Mouse (Mus musculus): ENCODE results near the gene Pafah2. TPM values are rescaled to one million over a fixed set of nuclear protein-coding genes. Genes with fewer than 3 reads are reported as not detected.
A peak's percentile ranks its signal among the peaks of the same experiment; 100 is the strongest.

Pafah2 gene
- polyA plus RNA-seq, 1 experiment from 2014 or later: 11.4 TPM

- Histone ChIP-seq H3K27ac (ENCODE audit: low read depth, low read length) (no peak overlapping the region), H3K9me3 (ENCODE audit: control insufficient read depth, low read length) (no peaks in the 10 kb centered on the region), H3K9ac (ENCODE audit: low read length) (no peak overlapping the region), H3K27me3 (ENCODE audit: control insufficient read depth, insufficient read depth, low read length) (no peaks in the 10 kb centered on the region), H3K4me1 (ENCODE audit: control insufficient read depth, insufficient read depth, low read length) (no peaks in the 10 kb centered on the region), H3K4me3 (ENCODE audit: low read depth, low read length) (no peak overlapping the region), H3K36me3 (ENCODE audit: control insufficient read depth, insufficient read depth, low read length) (no peaks in the 10 kb centered on the region), H3K4me2 (ENCODE audit: low read depth) (no peak overlapping the region)
- DNase-seq (ENCODE audit: low spot score) (no peak), ATAC-seq (ENCODE audit: insufficient read depth, low FRiP score, low TSS enrichment) (no peak)
- WGBS: 61% methylated on average over 11 of the region's 11 CpGs
Measured at GRCm38 (mm10) chr4:134421971-134422370, 25.9 kb downstream of the Pafah2 start.

- Histone ChIP-seq H3K36me3 (ENCODE audit: control insufficient read depth, insufficient read depth, low read length) (no peaks in the 10 kb centered on the region), H3K9ac (ENCODE audit: low read length) (no peak overlapping the region)
- WGBS: 86% methylated on average over 7 of the region's 7 CpGs
Measured at GRCm38 (mm10) chr4:134423949-134424348, 27.8 kb downstream of the Pafah2 start.

GRCm38 (mm10) chr4:134425088-134425487, 29.0 kb downstream of the Pafah2 start:
- Histone ChIP-seq H3K4me2 (ENCODE audit: low read depth) (no peak overlapping the region), H3K27me3 (ENCODE audit: control insufficient read depth, insufficient read depth, low read length) (no peaks in the 10 kb centered on the region), H3K4me3 (ENCODE audit: low read depth, low read length) (no peak overlapping the region), H3K9me3 (ENCODE audit: control insufficient read depth, low read length) (no peaks in the 10 kb centered on the region), H3K36me3 (ENCODE audit: control insufficient read depth, insufficient read depth, low read length) (no peaks in the 10 kb centered on the region), H3K4me1 (ENCODE audit: control insufficient read depth, insufficient read depth, low read length) (no peaks in the 10 kb centered on the region), H3K27ac (ENCODE audit: low read depth, low read length) (no peak overlapping the region), H3K9ac (ENCODE audit: low read length) (no peak overlapping the region)
- WGBS: 75% methylated on average over 7 of the region's 7 CpGs
- ATAC-seq (ENCODE audit: insufficient read depth, low FRiP score, low TSS enrichment) (no peak), DNase-seq (ENCODE audit: low spot score) (no peak)

More at GRCm38 (mm10) chr4:134423949-134424348, 27.8 kb downstream of the Pafah2 start:
- no peak overlapping the region for H3K27ac ChIP-seq (ENCODE audit: low read depth, low read length)
- H3K4me3 ChIP-seq (ENCODE audit: low read depth, low read length): no peak overlapping the region
- H3K9me3 ChIP-seq (ENCODE audit: control insufficient read depth, low read length): no peaks in the 10 kb centered on the region
- DNase-seq (ENCODE audit: low spot score): no peak
- H3K4me1 ChIP-seq (ENCODE audit: control insufficient read depth, insufficient read depth, low read length): no peaks in the 10 kb centered on the region
- no peaks in the 10 kb centered on the region for H3K27me3 ChIP-seq (ENCODE audit: control insufficient read depth, insufficient read depth, low read length)
- ATAC-seq (ENCODE audit: insufficient read depth, low FRiP score, low TSS enrichment): no peak
- no peak overlapping the region for H3K4me2 ChIP-seq (ENCODE audit: low read depth)

DNA sequence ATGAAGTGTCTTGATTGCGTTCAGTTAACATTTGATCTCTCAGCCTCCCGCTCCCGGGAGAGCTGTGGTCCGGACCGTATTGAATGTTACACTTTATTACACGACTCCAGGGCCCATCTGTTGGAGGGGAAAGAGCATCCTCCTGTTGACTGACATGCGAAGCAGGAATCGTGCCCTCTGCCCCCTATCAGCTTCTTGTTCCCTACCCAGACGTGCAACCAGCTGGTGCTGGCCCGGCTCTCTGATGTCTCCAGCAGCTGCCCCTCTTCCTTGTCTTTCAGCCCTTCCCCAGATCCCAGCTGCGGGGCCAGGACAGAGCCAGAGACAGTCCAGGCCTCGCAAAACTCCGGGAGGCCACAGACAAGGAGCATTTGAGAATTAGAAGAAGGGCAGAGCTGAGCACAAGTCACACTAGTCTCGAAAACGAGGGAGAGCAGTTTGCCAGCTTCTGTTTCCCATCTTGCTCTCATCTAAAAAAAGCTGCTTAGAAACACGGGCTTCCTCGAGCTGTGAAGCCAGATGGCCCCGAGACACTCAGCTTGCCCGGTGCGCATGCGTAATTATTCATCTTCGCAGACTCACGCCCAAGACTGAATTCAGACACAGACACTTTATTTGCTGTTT, 34.4 kb downstream of the Pafah2 start:
- H3K9ac ChIP-seq (ENCODE audit: low read length): no peak overlapping the region
- H3K9me3 ChIP-seq (ENCODE audit: control insufficient read depth, low read length): no peaks in the 10 kb centered on the region
- H3K27me3 ChIP-seq (ENCODE audit: control insufficient read depth, insufficient read depth, low read length): no peaks in the 10 kb centered on the region
- DNase-seq (ENCODE audit: low spot score): peak; percentile 73
- peaks cover 7% of the 10 kb centered on the region; the same call in 1 of the 2 replicates for H3K4me1 ChIP-seq (ENCODE audit: control insufficient read depth, insufficient read depth, low read length)
- WGBS: 28% methylated on average over 23 of the region's 23 CpGs
- H3K36me3 ChIP-seq (ENCODE audit: control insufficient read depth, insufficient read depth, low read length): no peaks in the 10 kb centered on the region
- H3K4me2 ChIP-seq (ENCODE audit: low read depth): peak overlapping the region; percentile 15; the same call in 1 of the 2 replicates
- peak overlapping the region; percentile 73 for H3K27ac ChIP-seq (ENCODE audit: low read depth, low read length)
- peak; percentile 63; the same call in 1 of the 2 replicates for ATAC-seq (ENCODE audit: insufficient read depth, low FRiP score, low TSS enrichment)
- H3K4me3 ChIP-seq (ENCODE audit: low read depth, low read length): no peak overlapping the region

DNA sequence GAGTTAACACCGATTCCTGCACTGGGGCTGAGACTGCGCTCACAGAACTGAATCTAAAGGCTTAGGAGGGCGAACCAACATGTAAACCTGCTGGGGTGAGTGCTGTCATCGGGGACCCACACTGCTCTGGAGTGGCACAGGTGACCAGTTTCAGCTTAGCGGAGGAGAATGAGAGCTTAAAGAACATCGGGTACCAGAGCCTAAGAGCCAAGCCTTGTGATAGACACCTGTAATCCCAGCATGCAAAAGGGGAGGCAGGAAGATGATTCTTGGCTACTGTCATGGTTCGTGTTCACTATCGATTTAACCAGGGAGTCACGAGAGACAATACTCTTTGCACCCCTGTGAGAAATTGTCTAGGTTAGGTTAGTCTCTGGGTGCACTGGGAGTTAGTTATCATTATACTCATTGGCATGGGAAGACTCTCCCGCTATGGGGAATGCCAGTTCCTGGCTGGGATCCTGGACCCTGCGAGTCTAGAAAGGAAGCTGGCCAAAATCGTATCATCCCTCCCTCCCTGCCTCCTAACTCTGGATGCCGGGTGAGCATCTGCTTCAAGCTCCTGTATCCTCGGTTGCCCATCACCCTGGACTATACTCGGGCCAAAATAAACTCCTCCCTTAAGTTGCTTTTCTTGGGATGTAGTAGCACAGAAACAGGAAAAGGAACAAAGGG, 36.7 kb downstream of the Pafah2 start:
- Histone ChIP-seq H3K27me3 (ENCODE audit: control insufficient read depth, insufficient read depth, low read length) (no peaks in the 10 kb centered on the region), H3K9ac (ENCODE audit: low read length) (no peak overlapping the region), H3K4me3 (ENCODE audit: low read depth, low read length) (no peak overlapping the region), H3K4me1 (ENCODE audit: control insufficient read depth, insufficient read depth, low read length) (peaks cover 7% of the 10 kb centered on the region; the same call in 1 of the 2 replicates), H3K27ac (ENCODE audit: low read depth, low read length) (no peak overlapping the region), H3K4me2 (ENCODE audit: low read depth) (no peak overlapping the region), H3K36me3 (ENCODE audit: control insufficient read depth, insufficient read depth, low read length) (no peaks in the 10 kb centered on the region), H3K9me3 (ENCODE audit: control insufficient read depth, low read length) (no peaks in the 10 kb centered on the region)
- DNase-seq (ENCODE audit: low spot score): no peak
- WGBS: 89% methylated on average over 15 of the region's 15 CpGs
- ATAC-seq (ENCODE audit: insufficient read depth, low FRiP score, low TSS enrichment): no peak

DNA sequence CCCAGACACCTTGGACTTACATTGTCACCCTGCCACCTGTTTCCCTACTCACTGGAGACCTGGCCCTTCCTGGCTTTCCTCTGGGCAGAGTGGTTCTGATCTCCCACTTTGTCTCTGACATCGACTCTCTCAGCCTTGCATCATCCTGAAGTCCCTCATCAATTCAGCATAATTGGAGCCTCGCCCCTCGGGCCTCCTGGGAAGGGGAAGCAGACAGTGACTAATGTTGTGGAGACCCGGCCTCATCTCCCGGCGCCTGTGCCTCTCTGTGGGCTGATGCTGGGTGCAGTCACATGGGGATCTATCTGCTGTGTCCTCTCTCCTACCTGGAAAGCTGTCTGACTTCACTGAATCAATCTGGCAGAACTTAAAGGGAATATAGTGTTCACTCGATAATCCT, 40.1 kb downstream of the Pafah2 start:
- ATAC-seq (ENCODE audit: insufficient read depth, low FRiP score, low TSS enrichment) (no peak), DNase-seq (ENCODE audit: low spot score) (peak; percentile 67)
- no peaks in the 10 kb centered on the region for H3K27me3 ChIP-seq (ENCODE audit: control insufficient read depth, insufficient read depth, low read length)
- no peaks in the 10 kb centered on the region for H3K9me3 ChIP-seq (ENCODE audit: control insufficient read depth, low read length)
- no peak overlapping the region for H3K27ac ChIP-seq (ENCODE audit: low read depth, low read length)
- no peaks in the 10 kb centered on the region for H3K36me3 ChIP-seq (ENCODE audit: control insufficient read depth, insufficient read depth, low read length)
- H3K9ac ChIP-seq (ENCODE audit: low read length): no peak overlapping the region
- H3K4me2 ChIP-seq (ENCODE audit: low read depth): no peak overlapping the region
- H3K4me3 ChIP-seq (ENCODE audit: low read depth, low read length): no peak overlapping the region
- WGBS: 26% methylated on average over 7 of the region's 7 CpGs
- peaks cover 3% of the 10 kb centered on the region; the same call in 1 of the 2 replicates for H3K4me1 ChIP-seq (ENCODE audit: control insufficient read depth, insufficient read depth, low read length)

DNA sequence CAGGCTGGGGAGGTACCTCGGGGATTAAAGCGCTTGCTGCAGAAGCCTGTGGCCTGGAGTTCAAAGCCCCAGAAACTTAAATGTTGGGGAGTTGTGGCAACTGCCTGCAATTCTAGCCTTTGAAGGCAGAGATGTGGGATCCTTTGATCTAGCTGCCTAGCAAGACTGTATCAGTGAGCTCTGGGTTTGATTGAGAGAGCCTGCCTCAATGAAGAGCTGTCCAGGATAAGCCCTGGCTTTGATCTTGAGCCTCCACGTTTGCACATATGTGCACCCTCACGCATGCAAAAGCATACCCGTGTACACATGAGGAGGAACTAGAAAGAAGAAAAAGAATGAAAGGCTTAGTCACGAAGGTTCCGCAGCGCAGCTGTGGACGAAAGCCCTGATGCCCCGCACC, 40.5 kb downstream of the Pafah2 start:
- 65% methylated on average over 10 of the region's 10 CpGs for WGBS
- no peaks in the 10 kb centered on the region for H3K27me3 ChIP-seq (ENCODE audit: control insufficient read depth, insufficient read depth, low read length)
- DNase-seq (ENCODE audit: low spot score): peak; percentile 24

GRCm38 (mm10) chr4:134439119-134439518, 43.0 kb downstream of the Pafah2 start:
- no peak for ATAC-seq (ENCODE audit: insufficient read depth, low FRiP score, low TSS enrichment)
- no peaks in the 10 kb centered on the region for H3K9me3 ChIP-seq (ENCODE audit: control insufficient read depth, low read length)
- no peaks in the 10 kb centered on the region for H3K36me3 ChIP-seq (ENCODE audit: control insufficient read depth, insufficient read depth, low read length)
- no peaks in the 10 kb centered on the region for H3K27me3 ChIP-seq (ENCODE audit: control insufficient read depth, insufficient read depth, low read length)
- H3K9ac ChIP-seq (ENCODE audit: low read length): no peak overlapping the region
- H3K27ac ChIP-seq (ENCODE audit: low read depth, low read length): no peak overlapping the region
- no peaks in the 10 kb centered on the region for H3K4me1 ChIP-seq (ENCODE audit: control insufficient read depth, insufficient read depth, low read length)
- DNase-seq (ENCODE audit: low spot score): no peak
- H3K4me2 ChIP-seq (ENCODE audit: low read depth): no peak overlapping the region
- WGBS: 73% methylated on average over 3 of the region's 3 CpGs
- no peak overlapping the region for H3K4me3 ChIP-seq (ENCODE audit: low read depth, low read length)

More for the DNA sequence above, 40.5 kb downstream of the Pafah2 start:
- ATAC-seq (ENCODE audit: insufficient read depth, low FRiP score, low TSS enrichment): no peak
- Histone ChIP-seq H3K9ac (ENCODE audit: low read length) (no peak overlapping the region), H3K9me3 (ENCODE audit: control insufficient read depth, low read length) (no peaks in the 10 kb centered on the region), H3K27ac (ENCODE audit: low read depth, low read length) (no peak overlapping the region), H3K4me3 (ENCODE audit: low read depth, low read length) (no peak overlapping the region), H3K36me3 (ENCODE audit: control insufficient read depth, insufficient read depth, low read length) (no peaks in the 10 kb centered on the region), H3K4me1 (ENCODE audit: control insufficient read depth, insufficient read depth, low read length) (no peaks in the 10 kb centered on the region), H3K4me2 (ENCODE audit: low read depth) (no peak overlapping the region)

DNA sequence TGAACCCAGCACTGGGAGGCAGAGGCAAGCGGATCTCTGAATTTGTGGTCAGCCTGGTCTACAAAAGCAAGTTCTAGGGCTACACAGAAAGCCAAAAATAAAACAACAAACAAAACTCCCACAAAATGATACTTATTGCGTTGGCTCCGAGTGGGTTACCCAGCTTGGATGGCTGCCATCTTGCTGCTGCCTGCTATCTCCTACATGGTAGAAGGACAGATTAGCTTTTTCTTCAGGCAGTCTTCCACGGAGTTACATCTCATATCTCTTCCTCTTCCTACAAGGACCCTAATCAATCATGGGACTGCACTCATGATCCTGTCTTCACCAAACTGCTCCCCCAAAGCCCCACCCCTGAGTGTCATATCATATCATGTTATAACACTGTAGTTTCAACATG, 43.8 kb downstream of the Pafah2 start:
- no peak overlapping the region for H3K4me2 ChIP-seq (ENCODE audit: low read depth)
- H3K36me3 ChIP-seq (ENCODE audit: control insufficient read depth, insufficient read depth, low read length): no peaks in the 10 kb centered on the region
- H3K27ac ChIP-seq (ENCODE audit: low read depth, low read length): no peak overlapping the region
- DNase-seq (ENCODE audit: low spot score) (no peak), ATAC-seq (ENCODE audit: insufficient read depth, low FRiP score, low TSS enrichment) (no peak)
- H3K27me3 ChIP-seq (ENCODE audit: control insufficient read depth, insufficient read depth, low read length): no peaks in the 10 kb centered on the region
- H3K9ac ChIP-seq (ENCODE audit: low read length): no peak overlapping the region
- WGBS: 84% methylated on average over 4 of the region's 4 CpGs
- H3K4me3 ChIP-seq (ENCODE audit: low read depth, low read length): no peak overlapping the region
- H3K4me1 ChIP-seq (ENCODE audit: control insufficient read depth, insufficient read depth, low read length): no peaks in the 10 kb centered on the region
- H3K9me3 ChIP-seq (ENCODE audit: control insufficient read depth, low read length): no peaks in the 10 kb centered on the region
